Mouse (Mus musculus): ENCODE measurements at regions not wholly inside any gene's neighbourhood (a gene's known extent, or its start where the extent isn't known, plus 50 kb on each side); places are given as distances from the start of the nearest gene placed in this dataset.

DNA sequence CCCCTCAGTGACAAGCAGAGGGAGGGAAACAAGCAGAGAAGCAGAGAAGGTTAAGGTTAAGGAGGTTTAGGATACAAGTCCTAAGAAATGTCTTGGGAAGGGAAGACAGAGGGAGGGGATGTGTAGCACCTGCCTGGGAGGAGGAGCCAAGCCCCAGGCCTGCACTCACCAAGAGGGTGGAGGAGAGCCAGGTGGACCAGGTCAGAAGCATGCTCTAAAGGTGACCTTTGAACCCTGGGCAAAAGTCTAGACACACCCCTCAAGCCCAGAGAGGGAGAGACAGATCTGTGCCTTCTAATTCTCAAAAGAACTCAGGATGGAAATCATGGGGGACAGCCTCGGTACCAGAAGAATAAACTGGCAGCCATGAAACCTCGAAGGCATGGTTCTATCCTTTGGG is 54.4 kb upstream of the Calm2 start:
- peak; percentile 62 to 65 for DNase-seq

DNA sequence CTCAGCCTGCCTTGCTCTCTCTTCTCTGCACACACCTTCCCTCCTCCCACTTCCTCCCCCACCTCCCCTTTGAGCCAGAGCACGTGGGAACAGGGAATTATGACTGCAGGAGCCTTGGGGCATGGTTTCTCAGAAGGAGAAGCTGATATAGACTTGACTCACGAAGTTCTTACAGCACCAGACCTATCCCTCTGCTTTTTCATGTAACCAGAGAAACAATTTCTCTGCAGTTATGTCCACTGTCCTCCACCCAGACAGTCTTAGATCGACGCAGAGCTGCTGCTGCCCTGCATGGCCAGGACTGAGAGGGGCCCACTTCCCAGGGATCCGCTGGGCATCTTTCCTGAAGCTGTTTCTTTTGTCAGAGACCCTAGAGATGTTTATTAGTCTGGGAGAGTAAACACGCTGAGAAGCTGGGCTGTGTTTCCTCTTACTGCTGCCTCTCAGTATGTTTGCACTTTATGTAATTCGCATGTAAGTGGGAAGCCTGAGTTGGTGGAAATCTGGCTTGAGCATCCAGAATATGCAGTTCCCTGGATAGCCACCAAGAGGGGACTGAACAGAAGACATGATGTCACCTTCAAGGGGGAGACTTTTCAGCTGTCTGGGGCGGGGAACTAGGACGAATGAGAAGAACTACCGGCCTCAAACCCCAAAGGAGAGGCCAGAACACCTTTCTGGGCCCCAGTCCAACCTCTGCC is 55.1 kb upstream of the Calm2 start:
- no peak for DNase-seq

DNA sequence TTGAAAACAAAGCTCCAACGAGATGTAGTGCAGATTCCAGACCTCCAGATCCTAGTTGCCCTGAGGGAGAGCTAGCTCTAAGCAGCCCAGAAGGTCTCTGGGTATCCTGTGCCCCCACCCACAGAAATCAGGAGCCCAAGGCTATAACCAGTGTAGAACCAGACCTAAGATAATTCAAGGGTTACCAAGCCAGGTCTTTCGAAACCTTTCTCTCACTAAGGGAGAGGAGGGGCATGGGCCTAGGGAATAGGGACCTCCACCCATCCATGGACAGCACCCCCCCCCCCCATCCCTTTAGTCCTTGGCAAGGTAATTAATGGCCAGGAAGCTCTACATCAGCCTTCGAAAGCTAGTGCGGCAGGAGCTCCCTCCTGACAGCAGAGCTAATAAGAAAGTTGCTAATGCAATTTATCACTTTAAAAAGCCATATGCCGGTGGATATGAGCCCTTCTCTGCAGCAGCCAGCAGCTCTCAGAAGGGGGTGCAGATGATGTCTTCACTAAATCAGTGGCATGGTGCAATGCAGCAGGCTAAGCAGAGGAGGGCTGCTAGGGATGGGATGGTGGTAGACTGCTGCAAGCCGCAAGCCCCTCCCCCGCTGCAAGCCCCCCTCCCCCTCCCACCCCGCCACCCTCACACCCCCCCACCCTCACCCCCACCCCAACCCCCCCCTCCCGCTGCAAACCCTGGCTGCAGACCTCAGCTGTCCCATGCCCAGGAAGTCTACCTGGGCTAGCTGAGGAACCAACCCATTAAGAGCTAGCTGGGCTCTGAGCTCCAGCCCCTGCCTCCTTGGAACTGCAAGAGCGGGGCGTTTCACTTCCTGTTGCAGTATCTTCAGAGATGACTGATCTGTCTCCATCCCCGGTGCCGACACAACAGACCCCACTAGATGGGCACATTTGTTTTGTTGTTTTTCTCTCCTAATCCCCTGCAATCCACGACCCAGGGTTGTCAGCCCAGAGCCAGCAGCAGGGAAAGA is 55.9 kb upstream of the Calm2 start:
- no peak for DNase-seq

DNA sequence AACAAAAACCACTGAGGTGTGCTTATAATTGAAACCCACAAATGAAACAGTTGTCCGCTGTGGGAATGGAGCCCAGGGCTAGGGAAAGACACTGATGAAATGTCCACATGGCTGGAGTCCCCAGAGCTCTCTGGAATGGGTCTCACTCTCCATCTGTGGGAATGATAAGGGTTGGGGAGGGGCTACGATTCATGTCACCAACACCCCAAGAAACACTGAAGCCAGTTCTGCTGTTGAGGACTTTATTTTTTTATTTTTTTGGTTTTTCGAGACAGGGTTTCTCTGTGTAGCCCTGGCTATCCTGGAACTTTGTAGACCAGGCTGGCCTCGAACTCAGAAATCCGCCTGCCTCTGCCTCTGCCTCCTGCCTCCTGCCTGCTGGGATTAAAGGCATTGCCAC is 56.8 kb upstream of the Calm2 start:
- DNase-seq, result no peak

DNA sequence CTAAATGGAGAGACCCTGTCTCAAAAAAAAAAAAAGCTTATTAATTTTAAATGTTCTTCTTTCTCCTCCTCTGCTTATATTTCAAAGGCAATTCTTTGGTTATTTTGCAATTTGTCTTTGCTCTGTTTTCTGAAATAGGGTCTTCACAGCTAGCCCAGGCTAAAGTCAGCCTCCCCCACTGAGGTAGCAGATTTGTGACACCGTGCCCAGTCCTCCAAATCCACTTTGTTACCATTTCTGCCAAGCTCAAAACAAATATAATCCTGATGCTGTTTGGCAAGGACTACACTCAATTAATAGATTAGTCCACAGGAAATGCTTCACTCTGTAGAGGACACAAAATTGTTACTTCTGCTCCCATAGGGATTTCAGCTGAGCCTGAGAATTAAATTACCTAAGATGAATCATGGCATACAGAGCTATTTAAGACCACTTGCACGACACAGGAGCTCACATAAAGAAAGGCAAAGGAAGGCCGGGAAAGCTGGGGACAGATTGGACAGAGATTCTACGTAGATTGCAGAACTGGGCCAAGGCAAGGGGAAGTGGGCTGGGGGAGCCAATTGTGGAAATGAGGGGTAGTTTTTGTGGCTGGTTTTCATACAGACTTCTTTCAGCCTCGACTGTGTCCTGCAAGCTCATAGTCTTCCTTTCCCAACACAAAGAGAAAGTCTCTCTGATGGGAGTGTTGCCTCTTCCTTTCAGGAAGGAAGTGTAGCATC is 58.4 kb upstream of the Calm2 start:
- no peak for DNase-seq

DNA sequence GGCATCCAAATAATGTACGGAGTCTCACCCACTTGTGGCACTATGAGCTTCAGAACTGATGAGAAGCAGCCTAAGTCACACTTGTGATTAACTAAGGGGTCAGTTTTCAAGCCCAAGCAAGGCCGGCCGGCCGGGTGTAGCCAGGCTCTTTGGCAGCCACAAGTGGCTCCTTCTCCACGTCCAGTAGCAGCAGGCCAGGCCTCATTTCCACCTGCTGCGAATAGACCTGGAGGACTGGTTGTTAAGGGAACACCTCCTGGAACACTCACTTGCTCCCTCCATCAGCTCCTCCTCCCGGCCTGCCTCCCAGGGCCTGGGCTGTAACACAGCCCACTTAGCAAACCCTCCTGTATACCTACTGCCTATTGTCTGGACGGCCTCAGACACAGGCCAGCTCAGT is 61.1 kb upstream of the Calm2 start:
- no peak for DNase-seq

DNA sequence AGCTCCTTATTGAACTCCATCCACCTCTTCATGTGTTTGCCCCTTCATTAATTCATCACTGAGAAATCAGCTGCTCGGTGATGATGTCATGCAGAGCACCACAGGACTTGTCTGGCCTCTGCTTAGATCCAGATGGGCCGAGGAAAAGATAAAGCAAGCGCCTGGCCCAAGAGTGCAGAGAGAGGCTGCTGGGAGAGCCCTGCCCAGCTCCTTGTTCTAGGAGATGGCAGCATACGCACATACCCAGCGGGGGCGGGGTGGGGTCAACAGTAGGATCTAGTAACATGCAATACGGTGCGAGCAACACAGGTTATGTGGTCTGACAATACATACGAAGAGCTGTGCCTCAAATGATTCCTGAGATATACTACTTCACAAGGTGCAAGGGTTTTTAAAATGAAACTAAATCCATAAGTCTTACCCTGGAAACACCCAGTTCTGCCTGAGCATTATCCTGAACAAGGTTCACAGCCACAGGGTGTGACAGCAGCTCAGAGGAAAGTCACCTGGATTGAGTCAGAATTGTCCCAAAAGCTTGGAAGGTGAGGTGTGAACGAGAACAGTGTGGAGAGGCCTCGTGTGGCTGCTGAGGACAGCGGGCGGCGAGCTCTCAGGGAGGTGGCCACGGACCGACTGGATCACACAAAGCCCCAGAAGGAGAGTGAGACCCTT is 62.0 kb upstream of the Calm2 start:
- no peak for DNase-seq

DNA sequence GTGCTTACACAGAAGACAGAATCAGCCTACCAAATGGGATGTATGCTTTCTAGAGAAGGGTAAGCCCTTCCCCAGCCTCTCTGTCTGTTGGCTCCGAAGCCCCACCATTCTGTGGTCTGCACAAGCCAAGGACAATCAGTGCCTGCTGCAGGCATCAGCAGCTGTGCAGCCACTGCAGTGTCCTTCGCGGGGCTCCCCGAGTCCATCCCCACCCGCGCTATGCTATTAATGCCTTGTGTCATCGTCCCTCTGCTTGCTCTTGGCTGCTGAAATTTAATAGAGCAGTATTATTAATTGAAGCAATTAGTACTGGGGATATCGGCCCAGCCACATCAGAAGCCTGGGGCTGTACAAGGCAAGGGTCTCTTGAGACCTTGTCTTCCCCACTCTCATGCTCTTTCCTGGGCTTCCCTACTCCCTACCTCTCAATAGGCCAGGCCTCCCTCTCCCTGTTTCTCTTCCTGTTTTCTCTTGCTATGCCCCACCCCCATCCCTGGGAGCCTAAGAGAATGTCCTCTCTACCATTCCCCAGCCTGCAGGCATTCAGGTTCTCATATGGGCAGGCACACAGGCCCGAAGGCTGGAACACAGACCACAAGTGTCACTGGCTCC is 65.4 kb upstream of the Calm2 start:
- no peak for DNase-seq

DNA sequence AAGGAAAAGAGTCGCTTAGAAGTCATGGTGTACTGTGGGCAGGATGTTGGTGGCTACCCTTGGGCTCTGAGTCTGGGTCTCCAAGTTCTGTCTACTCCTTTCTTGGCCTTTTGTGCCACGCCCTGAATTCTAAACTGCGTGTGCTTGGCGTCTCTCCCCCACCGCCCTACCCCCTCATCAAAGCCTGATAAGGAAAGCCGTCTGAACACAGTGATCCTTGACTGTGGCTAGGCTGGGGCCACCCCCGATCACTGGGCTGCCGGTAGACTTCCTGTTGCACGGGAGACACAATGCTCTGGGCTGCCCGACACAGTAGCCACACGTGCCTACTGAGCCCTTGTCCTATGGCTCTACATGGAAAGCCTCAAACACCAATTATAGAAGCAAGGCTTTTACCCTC is 67.1 kb upstream of the Calm2 start:
- DNase-seq, result no peak

DNA sequence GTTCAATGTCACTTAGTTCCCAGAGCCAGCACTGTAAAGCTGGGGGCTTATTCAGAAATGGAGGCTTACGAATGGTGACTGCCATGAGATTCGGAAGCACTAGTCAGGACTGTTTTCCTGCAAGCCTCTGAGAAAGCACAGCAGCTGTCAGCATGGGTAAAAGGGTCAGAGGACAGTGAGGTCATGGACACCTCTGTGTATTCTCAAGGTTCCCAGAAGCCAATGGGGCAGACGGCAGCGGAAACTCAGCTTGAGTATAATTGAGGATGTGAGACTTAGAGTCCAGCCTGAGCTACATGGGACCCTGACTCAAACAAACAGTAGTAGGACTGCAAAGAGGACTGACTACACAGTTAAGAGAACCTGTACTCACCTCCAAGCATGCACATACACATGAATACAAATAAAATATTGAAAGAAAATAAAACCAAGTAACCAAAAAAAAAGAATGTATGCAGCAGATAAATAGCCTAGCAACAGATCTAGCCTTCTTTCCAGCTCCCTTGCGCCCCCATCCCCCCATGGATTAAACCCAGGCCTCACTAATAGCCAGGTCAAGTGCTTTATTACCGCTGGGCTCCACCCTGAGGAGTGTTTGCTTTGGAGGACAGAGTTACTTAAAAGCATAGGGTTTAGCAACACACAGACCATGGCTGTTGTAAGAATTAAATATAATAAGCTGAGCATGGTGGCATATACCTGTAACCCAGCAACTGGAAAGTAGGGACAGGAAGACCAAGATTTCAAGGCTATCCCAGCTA is 67.8 kb upstream of the Calm2 start:
- no peak for DNase-seq

DNA sequence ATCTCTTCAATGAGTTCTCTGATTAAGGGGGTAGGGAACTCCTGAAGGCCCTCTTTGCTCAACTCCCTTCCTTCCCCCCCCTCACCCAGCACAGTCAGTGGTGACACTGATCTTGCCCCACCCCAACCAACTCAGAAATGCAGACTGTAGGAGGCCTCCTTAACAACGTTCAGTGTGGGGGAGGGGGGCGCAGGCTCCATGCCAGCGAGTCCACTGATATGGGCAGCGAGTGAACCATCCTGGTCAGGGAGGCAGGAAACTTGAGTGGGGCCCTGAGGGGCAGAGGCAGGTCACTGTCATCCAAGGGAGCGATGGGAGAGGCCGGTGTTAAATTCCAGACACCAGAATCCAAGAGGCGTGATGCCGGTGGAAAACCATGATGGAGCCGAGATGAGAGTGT is 70.5 kb upstream of the Calm2 start:
- no peak for DNase-seq

DNA sequence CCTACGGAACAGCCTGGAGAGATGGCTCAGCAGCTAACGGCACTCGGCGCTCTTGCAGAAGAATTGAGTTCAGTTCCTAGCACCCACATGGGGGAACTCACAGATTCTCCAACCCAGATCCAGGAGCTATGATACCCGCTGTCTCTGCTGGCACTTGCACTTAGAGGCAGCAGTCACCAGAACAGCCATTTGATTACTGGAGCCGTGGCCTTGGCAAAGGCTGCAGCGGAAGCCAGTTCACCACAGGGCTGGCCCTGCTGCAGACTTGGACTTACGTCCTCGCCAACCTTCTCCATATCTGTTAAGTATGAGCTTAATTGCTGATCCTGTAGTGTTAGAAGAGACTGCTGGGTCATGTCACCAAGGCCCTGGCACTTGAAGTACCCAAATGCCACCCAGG is 72.7 kb upstream of the Calm2 start:
- no peak for DNase-seq

DNA sequence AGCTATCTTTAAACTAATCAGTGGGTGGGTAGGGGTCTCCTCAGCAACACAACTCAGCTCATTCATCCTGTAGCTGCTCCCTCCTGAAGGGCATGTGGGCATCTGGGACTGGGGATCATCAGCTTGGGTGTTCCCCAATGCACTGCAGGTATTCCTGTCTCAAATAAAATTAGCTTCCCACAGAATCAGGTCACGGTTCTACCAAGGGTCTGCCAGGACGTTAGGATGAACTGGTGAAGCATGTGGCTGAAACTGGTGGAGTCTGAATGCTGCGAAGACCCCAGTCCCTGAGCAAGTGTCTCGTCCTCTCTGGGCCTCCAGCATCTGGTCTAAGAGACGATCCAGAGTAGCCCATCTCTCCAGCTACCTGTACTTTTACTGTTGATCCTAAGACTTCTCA is 74.1 kb upstream of the Calm2 start:
- DNase-seq, result no peak

DNA sequence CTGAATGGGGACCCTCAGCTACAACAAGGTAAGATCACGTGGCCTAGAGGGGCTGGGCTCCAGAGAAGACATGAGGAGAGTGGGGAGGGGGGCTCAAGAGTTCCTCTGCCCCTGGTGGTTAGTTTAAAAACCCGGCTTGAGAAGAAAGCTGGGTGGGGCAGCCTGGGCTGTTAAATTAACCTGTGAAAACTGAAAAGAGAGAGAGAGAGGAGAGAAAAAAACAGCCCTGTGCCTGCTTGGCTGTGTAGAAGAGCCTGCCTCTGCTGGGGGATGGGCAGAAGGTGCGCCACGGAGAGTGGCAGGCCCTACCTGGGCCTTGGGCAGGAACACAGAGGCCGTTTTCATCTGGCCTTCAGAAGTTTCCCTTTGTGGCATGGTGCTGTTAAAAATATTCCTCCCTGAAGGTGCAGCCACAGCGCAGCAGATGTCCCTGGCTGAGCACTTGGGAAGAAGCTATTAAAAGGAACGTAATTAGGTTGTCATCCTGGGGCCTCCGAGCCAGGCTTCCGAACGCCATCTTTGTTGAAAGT is 75.0 kb upstream of the Calm2 start:
- DNase-seq, result no peak

DNA sequence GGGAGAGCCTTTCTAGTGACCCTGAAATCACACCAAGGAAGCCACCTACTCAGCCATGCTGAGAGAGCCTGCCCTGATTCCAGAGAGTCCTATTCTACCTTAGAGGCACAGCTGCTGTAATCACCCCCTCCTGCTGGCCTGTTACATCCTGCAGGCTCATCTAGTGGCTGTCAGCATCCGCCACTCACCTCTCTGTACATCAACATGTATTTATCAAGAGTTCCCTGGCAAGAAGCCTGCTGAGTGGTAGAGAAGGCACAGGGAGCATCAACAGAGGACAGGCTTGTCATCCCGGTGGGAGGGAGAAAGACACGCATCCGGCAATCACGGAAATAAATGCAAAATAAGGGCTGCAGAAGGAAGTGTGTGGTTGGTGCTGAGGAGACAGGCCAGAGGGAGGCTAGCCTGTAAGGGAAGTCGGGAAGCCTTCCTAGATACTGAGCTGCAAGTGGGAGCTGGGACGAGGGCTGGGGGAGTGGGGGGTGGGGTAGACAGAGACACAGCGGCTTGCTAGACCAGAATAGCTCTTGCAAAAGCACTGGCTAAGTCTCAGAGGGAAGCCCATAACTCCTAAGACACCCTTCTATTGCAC is 75.9 kb upstream of the Calm2 start:
- no peak for DNase-seq

DNA sequence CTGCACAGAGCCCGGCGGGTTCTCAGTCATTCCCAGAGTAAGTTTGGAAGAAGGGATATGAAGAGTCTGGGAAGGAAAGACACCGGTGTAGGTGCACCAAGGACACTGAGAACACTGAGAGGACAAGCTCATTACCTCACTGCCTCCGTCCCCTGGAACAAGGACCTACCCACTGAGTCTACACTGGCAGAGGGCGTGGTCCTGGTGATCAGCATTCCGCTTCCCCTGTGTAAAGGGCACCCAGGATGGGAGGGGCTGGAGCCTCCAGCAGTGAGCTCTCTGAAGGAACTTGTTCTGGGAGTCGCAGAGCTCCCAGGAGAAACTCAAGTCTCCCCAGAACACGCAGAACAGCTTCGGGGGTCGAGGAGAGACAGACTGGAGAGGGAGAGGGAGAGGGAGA is 76.9 kb upstream of the Calm2 start:
- no peak for DNase-seq

DNA sequence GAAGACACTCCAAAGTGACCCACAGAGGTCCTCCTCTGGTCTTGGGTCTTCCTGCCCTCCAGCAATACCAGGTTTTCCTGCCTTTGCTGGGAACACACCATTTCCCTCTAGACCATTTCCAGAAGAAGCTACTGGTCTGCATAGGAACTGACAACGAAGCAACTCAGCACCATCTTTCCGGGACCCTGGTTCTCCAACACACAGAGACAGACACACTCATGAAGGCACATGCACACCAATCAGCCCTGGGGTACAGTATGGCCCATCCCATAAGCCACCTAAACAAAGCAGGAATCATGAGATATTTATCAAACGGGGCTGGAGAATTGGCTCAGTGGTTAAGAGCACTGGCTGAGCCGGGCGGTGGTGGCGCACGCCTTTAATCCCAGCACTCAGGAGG is 80.4 kb upstream of the Calm2 start:
- DNase-seq, result no peak

DNA sequence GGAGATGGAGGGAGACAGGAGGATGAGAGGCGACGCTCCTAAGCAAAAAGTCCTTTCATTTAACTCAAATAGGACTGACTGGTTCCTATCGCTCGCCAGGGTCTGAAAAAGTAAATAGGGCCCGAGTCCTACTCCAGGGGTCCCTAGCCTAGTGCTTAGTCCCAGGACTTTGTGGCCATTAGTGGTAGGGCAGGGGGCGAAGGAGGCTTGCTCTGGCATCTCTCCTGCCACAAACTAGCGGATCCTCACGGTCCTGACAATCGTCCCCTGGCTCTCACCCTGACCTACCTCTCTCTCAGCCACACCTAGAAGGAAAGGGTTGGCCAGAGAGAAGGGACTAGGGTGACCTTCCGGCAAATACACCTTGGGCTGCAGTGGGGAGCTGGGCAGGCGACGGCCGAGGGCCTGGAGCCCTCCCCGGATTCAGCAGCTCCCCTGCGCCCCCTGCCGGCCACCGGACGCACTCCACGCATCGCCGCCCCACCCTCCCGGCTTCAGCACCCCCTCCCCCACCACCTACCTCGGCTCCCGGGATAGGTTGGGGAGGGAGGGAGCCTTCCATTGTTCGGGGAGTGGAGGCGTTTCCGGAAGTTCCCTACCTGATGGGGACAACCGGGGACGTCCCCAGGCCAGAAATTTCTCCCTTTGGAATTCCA is 83.6 kb upstream of the Calm2 start:
- peak; percentile 71 to 75 for DNase-seq

DNA sequence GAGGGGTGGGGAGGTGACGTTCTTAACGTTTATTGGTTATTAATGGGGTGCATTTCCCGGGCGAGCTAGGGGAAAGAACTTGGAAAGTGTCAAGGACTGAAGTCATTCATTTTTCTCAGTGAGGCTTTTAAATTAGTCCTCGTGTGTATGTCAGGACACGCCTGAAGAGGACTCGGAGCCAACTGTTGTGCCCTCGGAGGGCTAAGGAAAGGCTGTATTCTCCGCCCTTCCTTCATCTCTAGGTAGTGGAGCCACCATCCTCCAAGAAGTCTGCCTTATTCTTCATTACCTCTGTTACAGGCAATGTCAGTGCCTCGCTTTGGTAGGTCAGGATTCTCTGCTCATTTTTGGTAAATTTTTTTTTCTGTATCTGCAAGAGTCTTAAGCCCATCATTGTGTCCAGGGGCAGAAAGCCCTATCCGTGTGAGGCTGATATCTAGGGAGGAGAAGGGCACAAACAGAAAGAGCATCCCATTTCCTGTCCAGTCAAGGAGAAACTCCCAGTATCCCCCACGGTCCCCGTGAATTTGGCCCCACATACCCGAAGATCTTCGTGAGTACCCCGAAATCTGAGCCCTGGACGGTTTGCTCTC is 84.2 kb upstream of the Calm2 start:
- DNase-seq, result no peak

All from kidney, adult 8-10 months (tissue).